Mouse (Mus musculus): ENCODE results near the gene Krtap1-5. TPM values are rescaled to one million over a fixed set of nuclear protein-coding genes. Genes with fewer than 3 reads are reported as not detected.
A peak's percentile ranks its signal among the peaks of the same experiment; 100 is the strongest.

Gene Krtap1-5
- polyA plus RNA-seq, 1 experiment from 2014 or later: not detected

DNA sequence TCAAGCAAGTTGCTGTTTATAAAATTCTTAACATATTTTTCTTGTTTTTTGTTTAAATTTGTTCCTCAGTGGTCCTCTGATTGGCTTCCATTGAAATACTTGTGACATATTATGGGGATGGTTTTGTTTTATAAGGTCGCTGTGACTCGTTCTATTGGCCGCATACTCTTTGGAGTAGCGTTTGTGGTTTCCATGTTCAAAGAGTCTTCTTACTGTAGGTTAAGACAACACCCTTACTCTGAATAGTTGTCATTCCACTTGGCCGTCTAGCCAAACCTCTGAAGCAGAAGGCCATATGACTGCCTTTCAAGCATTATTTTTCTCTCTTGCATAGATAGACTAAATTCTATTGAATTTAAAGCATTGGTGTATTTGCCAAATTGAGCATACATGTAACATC lies 235 bp upstream of the Krtap1-5 start:
- no peak overlapping the region for H3K4me2 ChIP-seq
- H3K36me3 ChIP-seq: no peaks in the 10 kb centered on the region
- DNase-seq (no peak), ATAC-seq (ENCODE audit: low read depth) (no peak)
- no peaks in the 10 kb centered on the region for H3K27me3 ChIP-seq
- no peak overlapping the region for H3K27ac ChIP-seq
- no peak overlapping the region for H3K4me3 ChIP-seq (replicated peaks)
- H3K4me1 ChIP-seq (replicated peaks): no peaks in the 10 kb centered on the region
- no peaks in the 10 kb centered on the region for H3K9me3 ChIP-seq (replicated peaks)
- H3K9ac ChIP-seq: no peak overlapping the region
- WGBS (ENCODE audit: insufficient replicate concordance): 72% methylated on average over 5 of the region's 5 CpGs

DNA sequence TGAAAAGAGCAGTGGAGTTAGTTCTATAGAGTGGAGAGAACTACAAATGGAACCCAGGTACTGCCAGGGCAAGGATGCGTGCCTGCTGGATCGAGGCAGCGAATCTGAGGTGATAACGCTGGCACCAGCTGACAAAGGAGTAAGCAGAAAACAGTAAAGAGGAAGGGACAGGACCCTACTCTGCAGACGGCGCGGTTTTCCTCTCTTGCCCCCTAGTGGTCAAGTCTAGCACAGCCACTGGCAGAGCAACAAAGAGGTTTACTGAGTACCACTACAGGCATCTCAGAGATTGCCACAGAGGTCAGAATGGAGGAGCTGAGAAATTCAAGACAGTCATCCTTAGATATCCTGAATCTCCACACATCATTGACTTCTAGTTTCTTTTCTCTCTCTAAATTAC lies 6.7 kb downstream of the Krtap1-5 start:
- ATAC-seq (ENCODE audit: low read depth) (no peak), DNase-seq (peak; percentile 9)
- Histone ChIP-seq H3K27ac (no peak overlapping the region), H3K36me3 (no peaks in the 10 kb centered on the region), H3K4me3 (replicated peaks) (no peak overlapping the region), H3K4me1 (replicated peaks) (no peaks in the 10 kb centered on the region), H3K27me3 (no peaks in the 10 kb centered on the region), H3K9ac (no peak overlapping the region), H3K4me2 (no peak overlapping the region), H3K9me3 (replicated peaks) (no peaks in the 10 kb centered on the region)
- WGBS (ENCODE audit: insufficient replicate concordance): 5% methylated on average over 7 of the region's 7 CpGs

DNA sequence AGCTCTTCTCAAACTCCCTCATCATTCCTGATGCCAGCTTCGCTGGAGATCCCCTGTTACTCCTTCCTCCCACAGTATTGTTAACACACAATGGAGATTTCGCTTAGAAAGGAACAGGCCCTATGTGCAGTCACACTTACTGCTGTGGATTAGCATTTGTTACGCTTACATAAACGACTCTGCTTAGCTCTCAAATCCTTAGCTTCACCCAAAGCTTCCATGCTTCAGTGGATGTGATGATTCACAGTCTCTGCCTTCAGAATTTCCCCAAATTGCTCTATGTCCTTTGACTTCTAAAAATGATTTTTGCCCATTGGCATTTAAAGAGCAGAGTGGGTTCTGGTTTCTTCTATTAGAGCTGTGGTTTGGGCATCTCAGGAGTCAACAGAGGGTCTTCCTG lies 7.7 kb downstream of the Krtap1-5 start:
- no peak overlapping the region for H3K9ac ChIP-seq
- H3K9me3 ChIP-seq (replicated peaks): no peaks in the 10 kb centered on the region
- no peaks in the 10 kb centered on the region for H3K36me3 ChIP-seq
- no peak overlapping the region for H3K27ac ChIP-seq
- ATAC-seq (ENCODE audit: low read depth) (no peak), DNase-seq (no peak)
- no peaks in the 10 kb centered on the region for H3K4me1 ChIP-seq (replicated peaks)
- no peaks in the 10 kb centered on the region for H3K27me3 ChIP-seq
- WGBS (ENCODE audit: insufficient replicate concordance): 60% methylated on average over 4 of the region's 4 CpGs
- H3K4me3 ChIP-seq (replicated peaks): no peak overlapping the region
- H3K4me2 ChIP-seq: no peak overlapping the region

DNA sequence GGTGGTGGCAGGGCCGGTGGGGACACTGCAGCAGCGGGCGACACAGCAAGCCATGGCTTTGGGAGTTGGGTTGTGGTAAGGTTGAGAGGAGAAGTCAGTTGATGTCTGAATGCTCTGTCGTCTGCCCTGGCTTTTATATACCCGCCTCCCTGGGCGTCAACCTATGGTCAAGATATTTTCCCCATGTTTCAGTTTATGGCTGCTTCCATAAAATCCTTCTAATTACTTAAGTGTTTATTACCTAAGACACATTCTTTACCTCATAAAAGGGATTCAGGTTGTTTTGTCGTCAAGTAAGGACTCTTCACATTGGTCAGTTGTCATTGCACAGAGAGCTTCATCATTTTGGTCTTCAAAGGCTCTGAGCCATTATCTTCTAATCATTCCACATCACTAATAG lies 14.3 kb downstream of the Krtap1-5 start, which contains the start of gene Krtap3-1:
Gene Krtap3-1 (minus strand): TSS at position 101 of the 400 bp plus-strand sequence.
- H3K9ac ChIP-seq: no peak within 1 kb of the TSS
- WGBS (ENCODE audit: insufficient replicate concordance): 77% methylated on average over 7 of the region's 7 CpGs
- H3K4me2 ChIP-seq: no peak within 1 kb of the TSS
- H3K4me3 ChIP-seq (replicated peaks): no peak within 1 kb of the TSS
- no peaks in the 10 kb centered on the region for H3K9me3 ChIP-seq (replicated peaks)
- ATAC-seq (ENCODE audit: low read depth) (no peak), DNase-seq (no peak)
- H3K36me3 ChIP-seq: no peaks in the 10 kb centered on the region
- H3K4me1 ChIP-seq (replicated peaks): no peaks in the 10 kb centered on the region
- H3K27me3 ChIP-seq: no peaks in the 10 kb centered on the region
- H3K27ac ChIP-seq: no peak within 1 kb of the TSS

DNA sequence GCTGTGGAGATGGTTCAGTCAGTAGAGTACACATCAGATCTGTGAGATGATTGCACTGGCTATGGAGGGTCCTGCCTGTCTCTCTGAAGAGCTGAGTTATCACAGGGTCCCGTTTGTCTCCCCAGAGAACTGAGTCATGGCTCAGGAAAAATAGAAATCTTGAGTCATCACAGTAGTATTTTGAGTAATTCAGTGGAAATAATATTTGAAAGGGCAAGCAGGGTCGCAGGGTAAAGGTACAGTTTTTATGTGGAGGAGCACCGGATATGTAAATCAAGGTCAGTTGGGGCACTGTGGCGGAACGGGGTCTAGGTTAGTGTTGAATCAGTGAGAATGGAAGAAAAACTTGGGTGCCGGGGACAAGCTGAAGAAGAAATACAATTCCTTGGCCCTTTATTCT lies 18.2 kb downstream of the Krtap1-5 start:
- H3K4me3 ChIP-seq (replicated peaks): no peak overlapping the region
- H3K27ac ChIP-seq: no peak overlapping the region
- H3K4me1 ChIP-seq (replicated peaks): no peaks in the 10 kb centered on the region
- H3K27me3 ChIP-seq: no peaks in the 10 kb centered on the region
- no peak for ATAC-seq (ENCODE audit: low read depth)
- 66% methylated on average over 6 of the region's 6 CpGs for WGBS (ENCODE audit: insufficient replicate concordance)
- no peaks in the 10 kb centered on the region for H3K9me3 ChIP-seq (replicated peaks)
- no peak overlapping the region for H3K9ac ChIP-seq
- no peak overlapping the region for H3K4me2 ChIP-seq
- no peak for DNase-seq
- H3K36me3 ChIP-seq: no peaks in the 10 kb centered on the region

DNA sequence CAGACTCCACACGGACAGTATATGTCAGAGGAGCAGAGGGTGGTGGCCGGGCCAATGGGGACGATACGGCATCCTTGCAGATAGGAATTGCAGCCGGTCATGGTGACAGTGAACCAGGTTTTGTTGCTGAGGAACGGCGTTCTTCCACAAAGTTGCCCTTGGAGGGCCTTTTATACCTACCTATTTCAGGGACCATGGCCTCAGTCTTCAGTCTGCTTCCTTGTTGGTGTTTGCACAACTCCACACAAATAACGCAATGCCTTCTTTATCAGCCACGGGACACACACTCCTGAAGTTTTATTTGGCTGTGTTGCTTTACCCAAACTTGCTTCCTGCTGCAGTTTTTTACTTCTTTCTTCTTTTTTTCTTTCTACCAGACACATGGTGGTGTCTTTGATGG lies 21.4 kb downstream of the Krtap1-5 start, which contains the start of gene Gm11939:
Gene Gm11939 (minus strand): TSS at position 101 of the 400 bp plus-strand sequence.
- H3K4me3 ChIP-seq (replicated peaks): no peak within 1 kb of the TSS
- DNase-seq (no peak), ATAC-seq (ENCODE audit: low read depth) (no peak)
- H3K9ac ChIP-seq: no peak within 1 kb of the TSS
- WGBS (ENCODE audit: insufficient replicate concordance): 73% methylated on average over 9 of the region's 9 CpGs
- H3K4me2 ChIP-seq: no peak within 1 kb of the TSS
- no peak within 1 kb of the TSS for H3K27ac ChIP-seq
- H3K36me3 ChIP-seq: no peaks in the 10 kb centered on the region
- H3K27me3 ChIP-seq: no peaks in the 10 kb centered on the region
- no peaks in the 10 kb centered on the region for H3K9me3 ChIP-seq (replicated peaks)
- no peaks in the 10 kb centered on the region for H3K4me1 ChIP-seq (replicated peaks)

DNA sequence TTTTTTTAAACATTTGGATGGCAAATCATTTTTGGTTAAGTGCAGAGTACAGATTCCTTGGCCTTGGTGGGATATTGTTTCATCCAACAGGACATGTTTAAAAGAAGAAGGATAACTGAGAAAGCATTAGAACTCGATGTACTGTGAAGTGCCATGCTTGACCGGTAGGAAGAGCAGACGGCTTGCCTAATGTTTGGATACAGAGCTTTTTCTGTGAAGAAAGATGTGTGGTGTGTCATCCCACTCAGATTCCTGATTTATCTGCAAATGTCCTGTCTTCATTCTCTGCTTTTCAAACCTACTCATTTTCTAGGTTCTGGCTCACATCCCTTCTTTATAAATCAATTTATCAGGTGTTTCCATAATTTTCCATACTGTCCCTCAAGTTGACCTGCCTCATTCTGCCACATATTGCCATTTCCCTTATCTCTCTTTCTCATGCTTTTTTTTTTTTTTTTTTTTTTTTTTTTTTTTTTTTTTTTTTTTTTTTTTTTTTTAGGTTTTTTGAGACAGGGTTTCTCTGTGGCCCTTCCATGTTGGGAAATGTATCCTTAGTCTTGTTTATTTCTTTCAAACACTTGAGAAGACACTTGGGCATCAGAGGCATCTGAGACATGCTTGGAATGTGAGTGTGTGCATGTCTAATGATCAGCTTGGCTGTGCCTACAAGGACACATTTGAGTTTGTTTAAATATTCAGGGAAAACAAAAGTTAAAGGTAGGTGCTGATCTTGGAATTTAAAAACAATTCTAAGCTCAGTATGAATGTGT lies 22.7 kb downstream of the Krtap1-5 start:
- no peak for ATAC-seq (ENCODE audit: low read depth)
- Histone ChIP-seq H3K4me2 (no peak overlapping the region), H3K4me1 (replicated peaks) (no peaks in the 10 kb centered on the region), H3K9me3 (replicated peaks) (no peaks in the 10 kb centered on the region), H3K9ac (no peak overlapping the region), H3K27ac (no peak overlapping the region), H3K27me3 (no peaks in the 10 kb centered on the region), H3K4me3 (replicated peaks) (no peak overlapping the region), H3K36me3 (no peaks in the 10 kb centered on the region)
- DNase-seq: no peak
- WGBS (ENCODE audit: insufficient replicate concordance): 65% methylated on average over 3 of the region's 3 CpGs

DNA sequence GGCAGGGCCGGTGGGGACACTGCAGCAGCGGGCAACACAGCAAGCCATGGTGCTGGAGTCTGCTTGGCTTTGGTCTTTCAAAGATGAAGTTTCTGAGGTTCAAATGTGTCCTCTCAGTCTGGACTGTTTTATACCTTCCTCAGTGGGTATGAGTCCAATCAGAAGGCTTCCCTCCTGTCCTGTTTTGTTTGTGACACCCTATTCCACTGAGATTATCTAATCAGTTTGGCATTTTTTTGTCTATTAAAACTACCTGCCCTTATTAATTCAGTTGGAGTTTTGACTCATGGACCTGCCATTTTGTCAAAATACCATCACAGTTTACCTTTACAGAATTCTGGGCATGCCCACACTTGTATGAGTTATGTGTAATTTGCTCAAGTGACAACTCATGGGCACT lies 24.1 kb downstream of the Krtap1-5 start, which contains the start of gene Krtap3-2:
Gene Krtap3-2 (minus strand): TSS at position 101 of the 400 bp plus-strand sequence.
- Histone ChIP-seq H3K9ac (no peak within 1 kb of the TSS), H3K4me3 (replicated peaks) (no peak within 1 kb of the TSS)
- ATAC-seq (ENCODE audit: low read depth): no peak

DNA sequence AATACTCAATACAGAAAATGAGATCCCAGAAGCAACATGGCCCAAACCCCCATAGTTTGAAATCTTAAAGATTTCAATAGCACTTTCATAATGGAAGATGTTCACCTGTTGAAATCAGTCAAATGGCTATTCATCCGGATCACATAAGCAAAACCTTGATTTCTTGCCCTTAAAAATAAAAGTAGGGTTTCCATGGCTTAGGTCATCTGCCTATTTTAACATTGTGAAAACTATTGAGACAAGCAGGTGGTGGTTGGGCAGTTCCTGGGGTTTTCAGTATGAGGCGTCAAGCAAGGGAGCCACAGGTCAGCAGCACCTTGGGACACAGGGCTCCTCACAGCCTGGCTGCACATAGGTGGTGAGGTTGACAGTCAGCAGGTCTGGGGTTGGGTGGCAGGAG lies 24.6 kb downstream of the Krtap1-5 start:
- no peak overlapping the region for H3K9ac ChIP-seq
- H3K36me3 ChIP-seq: no peaks in the 10 kb centered on the region
- 54% methylated on average over 2 of the region's 2 CpGs for WGBS (ENCODE audit: insufficient replicate concordance)
- H3K4me3 ChIP-seq (replicated peaks): no peak overlapping the region
- no peaks in the 10 kb centered on the region for H3K27me3 ChIP-seq
- H3K4me2 ChIP-seq: no peak overlapping the region
- no peaks in the 10 kb centered on the region for H3K9me3 ChIP-seq (replicated peaks)
- H3K27ac ChIP-seq: no peak overlapping the region
- no peak for DNase-seq
- ATAC-seq (ENCODE audit: low read depth): no peak
- no peaks in the 10 kb centered on the region for H3K4me1 ChIP-seq (replicated peaks)

More for the DNA sequence above, 24.1 kb downstream of the Krtap1-5 start, which contains the start of gene Krtap3-2:
- Histone ChIP-seq H3K36me3 (no peaks in the 10 kb centered on the region), H3K4me1 (replicated peaks) (no peaks in the 10 kb centered on the region), H3K4me2 (no peak within 1 kb of the TSS), H3K27ac (no peak within 1 kb of the TSS), H3K9me3 (replicated peaks) (no peaks in the 10 kb centered on the region), H3K27me3 (no peaks in the 10 kb centered on the region)
- no peak for DNase-seq
- 53% methylated on average over 2 of the region's 2 CpGs for WGBS (ENCODE audit: insufficient replicate concordance)

DNA sequence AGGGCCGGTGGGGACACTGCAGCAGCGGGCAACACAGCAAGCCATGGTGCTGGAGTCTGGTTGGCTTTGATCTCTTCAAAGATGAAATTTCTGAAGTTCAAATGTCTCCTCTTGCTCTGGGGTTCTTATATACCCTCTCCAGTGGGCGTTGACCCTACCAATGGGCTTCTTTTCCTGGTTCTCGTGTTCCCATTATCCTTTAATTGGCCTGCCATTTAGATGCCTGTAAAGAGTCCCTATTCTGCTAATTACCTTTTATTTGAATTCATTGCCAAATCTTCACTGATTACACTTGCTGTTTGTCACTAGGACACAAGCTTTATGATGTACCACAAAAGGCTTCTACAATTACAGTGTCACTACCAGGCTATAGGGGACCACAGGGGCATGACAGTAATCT lies 30.1 kb downstream of the Krtap1-5 start, which contains the start of gene Krtap3-3:
Gene Krtap3-3 (minus strand): TSS at position 101 of the 400 bp plus-strand sequence.
- Histone ChIP-seq H3K9me3 (replicated peaks) (no peaks in the 10 kb centered on the region), H3K4me2 (no peak within 1 kb of the TSS), H3K9ac (no peak within 1 kb of the TSS), H3K4me3 (replicated peaks) (no peak within 1 kb of the TSS), H3K27ac (no peak within 1 kb of the TSS), H3K36me3 (no peaks in the 10 kb centered on the region), H3K27me3 (no peaks in the 10 kb centered on the region), H3K4me1 (replicated peaks) (no peaks in the 10 kb centered on the region)
- WGBS (ENCODE audit: insufficient replicate concordance): 48% methylated on average over 4 of the region's 4 CpGs
- no peak for DNase-seq
- ATAC-seq (ENCODE audit: low read depth): no peak

DNA sequence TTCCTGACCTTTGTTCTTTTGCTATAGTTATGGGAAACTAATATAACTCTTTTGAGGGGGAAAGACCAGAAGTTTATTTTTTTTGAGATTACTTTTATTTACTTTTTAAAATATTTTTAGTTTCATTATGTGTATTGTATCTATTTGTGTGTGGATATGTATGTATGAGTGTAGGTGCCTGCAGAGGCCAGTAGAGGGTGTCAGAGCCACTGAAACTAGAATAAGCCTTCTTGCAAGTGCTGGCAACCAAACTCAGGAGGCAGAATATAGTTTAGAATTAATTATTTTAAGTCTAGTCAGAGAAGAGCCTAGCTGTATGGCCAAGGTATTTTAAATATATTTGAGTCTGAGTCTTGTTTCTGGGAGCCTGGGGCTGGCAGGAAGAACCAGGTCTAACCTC lies 32.9 kb downstream of the Krtap1-5 start:
- Histone ChIP-seq H3K4me2 (no peak overlapping the region), H3K9ac (no peak overlapping the region), H3K27ac (no peak overlapping the region), H3K9me3 (replicated peaks) (no peaks in the 10 kb centered on the region), H3K4me3 (replicated peaks) (no peak overlapping the region), H3K36me3 (no peaks in the 10 kb centered on the region), H3K27me3 (no peaks in the 10 kb centered on the region), H3K4me1 (replicated peaks) (no peaks in the 10 kb centered on the region)
- DNase-seq (no peak), ATAC-seq (ENCODE audit: low read depth) (no peak)

DNA sequence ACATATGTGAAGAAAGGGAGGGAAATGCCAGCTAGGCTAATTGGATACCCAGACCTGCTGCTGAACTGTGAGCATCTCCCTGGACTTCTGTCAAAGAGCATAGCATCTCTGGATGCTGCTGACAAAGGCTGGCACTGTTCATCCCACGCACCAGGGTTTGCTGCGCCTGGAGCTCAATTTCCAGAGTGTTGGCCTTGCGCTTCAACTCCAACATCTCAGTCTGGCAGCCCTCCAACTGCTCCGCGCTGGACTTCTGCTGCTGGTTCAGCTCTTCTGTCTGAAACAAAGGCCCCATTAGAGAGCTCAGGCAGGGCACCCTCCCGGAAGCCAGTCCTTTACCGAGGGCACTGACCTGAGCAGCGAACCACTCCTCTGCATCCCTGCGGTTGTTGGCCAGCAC lies 41.1 kb downstream of the Krtap1-5 start:
- Histone ChIP-seq H3K27ac (no peak overlapping the region), H3K4me2 (no peak overlapping the region), H3K36me3 (no peaks in the 10 kb centered on the region), H3K9ac (no peak overlapping the region), H3K9me3 (replicated peaks) (0 out of 2 replicates have a peak, but pooled peaks cover 2% of the 10 kb centered on the region), H3K27me3 (no peaks in the 10 kb centered on the region), H3K4me3 (replicated peaks) (no peak overlapping the region), H3K4me1 (replicated peaks) (no peaks in the 10 kb centered on the region)
- 78% methylated on average over 9 of the region's 9 CpGs for WGBS (ENCODE audit: insufficient replicate concordance)
- no peak for DNase-seq
- no peak for ATAC-seq (ENCODE audit: low read depth)

Measured in liver, embryonic 13.5 days (tissue).